Mouse (Mus musculus): ENCODE measurements around the gene Ranbp1.
"Not testable (repeated sequence)": the region's sequence is repeated elsewhere in the genome, so short reads cannot be mapped to it uniquely, and the experiment has no call there.

Ranbp1 gene

DNA sequence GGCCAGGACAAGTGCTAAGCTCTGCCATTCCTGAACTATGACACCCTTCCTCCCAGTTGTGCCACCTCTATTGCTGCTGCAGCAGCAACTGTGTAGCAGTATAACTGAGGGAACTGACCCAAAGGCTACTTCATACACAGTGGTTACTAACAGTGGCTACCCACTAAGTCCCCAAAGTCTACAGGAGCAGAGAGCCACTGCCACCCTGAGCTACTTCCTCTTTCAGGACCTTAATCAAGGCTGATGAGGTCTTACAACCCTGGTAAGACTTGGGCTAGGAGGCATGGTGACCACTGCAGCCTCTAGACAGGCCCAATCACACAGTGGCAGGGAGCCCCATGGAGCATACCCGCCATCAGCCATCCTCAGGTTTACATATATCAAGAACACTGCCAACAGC, 46.5 kb downstream of the Ranbp1 start:
- no peak for DNase-seq (ENCODE audit: low read depth)

DNA sequence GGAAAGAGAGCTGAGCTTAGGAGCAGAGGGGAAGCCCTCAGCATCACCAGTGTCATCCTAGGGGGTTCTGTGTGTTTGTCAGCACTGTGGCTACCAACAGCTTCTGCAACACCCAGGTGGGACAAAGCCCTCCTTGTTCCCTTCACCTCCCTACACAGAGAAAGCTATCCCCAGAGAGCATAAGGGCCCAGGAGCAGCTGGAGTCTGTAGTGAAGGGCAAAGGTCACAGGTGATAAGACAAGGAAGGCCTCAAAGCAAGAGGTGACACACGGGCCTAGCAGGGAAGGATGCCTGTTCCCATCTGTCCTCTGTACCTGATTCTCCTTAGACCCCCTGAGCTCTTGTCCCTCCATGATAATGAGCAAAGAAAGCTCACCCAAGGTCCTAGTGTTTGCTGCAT, 46.9 kb downstream of the Ranbp1 start:
- DNase-seq (ENCODE audit: low read depth) = no peak

DNA sequence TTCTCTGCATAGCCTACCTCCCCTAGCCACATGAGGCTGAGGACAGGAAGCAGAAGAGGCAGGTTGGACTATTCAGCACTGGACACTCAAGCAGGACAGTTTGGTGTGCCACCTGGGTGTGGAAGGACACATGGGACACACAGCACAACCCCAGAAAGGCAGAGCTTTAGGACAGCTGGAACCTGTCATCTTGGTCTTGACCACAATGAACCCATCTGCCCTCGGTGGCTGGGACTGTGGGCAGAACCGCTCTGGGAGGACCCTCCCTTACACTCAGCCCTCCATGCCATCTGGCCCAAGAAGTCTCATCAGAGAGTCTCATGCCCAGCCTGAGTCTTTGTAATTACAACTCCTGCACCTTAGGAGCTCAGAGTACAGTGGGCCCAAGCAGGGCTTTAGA, 48.5 kb downstream of the Ranbp1 start:
- no peak for DNase-seq (ENCODE audit: low read depth)

DNA sequence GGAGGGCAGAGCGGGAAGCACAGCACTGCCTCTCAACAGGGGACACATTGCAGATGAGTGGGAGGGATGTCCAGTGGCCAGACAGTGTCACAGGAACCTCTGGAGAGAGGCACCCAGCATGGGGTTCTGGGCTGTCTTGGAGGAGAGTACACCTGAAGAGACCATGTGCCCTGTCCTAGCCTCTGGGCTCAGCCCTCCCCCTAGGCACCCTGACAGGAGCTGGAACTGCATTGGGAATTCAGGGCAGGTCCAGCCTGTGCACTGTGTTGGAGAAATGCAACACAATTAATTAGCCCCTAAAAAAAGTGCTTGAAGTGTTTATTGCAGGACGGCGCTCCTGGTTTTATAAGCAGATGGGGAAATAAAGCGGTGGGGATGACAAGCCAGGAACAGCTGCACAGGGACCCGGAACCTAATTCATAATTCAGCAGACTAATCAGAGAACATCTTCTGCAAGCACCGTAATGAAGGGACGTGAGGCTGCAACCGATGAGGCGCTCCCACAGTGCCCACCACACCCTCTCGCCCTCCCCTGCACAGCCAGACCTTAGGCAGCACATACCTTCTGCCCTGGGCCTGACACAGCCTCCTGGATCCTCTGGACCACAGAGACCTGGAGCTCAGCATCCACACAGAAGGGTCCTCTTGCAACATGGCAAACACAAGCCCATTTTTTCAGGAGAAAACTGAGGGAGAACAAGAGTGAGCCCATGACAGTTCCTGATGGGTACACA, 50.0 kb downstream of the Ranbp1 start:
- no peak for DNase-seq (ENCODE audit: low read depth)

DNA sequence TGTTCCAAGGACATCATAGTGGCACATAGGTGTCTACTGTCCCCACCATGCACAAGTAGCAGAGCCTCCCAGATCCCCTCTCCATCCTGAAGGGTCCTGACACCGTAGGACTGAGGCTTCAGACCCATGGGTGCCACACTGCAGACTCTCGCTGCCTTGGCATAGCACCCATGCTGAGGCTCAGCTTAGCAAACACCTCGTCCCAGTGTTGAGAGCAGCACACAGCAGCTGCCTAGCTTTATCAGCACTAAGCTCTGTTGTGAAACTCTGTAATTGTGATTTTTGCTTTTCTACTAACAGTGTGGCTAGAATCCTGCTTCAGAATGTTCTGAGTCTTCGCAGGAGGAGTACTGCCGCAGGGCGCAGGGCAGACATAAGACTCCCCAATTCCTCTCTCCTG, 50.7 kb downstream of the Ranbp1 start:
- DNase-seq (ENCODE audit: low read depth) = no peak

DNA sequence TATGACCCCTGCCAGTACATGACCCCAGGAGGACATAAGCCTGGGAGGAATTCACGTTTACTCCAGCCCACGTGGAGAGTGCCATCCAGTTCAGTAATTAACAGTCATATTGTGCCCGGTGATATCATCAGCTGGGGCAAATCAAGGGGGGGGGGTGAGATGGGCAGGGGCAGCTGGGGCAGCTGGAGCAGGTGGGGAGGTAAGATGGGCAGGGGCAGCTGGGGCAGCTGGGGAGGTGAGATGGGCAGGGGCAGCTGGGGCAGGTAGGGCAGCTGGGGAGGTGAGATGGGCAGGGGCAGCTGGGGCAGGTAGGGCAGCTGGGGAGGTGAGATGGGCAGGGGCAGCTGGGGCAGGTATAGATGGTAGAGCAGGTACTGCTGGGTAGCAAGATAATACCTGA, 53.0 kb downstream of the Ranbp1 start:
- not testable (repeated sequence) for DNase-seq (ENCODE audit: low read depth)

DNA sequence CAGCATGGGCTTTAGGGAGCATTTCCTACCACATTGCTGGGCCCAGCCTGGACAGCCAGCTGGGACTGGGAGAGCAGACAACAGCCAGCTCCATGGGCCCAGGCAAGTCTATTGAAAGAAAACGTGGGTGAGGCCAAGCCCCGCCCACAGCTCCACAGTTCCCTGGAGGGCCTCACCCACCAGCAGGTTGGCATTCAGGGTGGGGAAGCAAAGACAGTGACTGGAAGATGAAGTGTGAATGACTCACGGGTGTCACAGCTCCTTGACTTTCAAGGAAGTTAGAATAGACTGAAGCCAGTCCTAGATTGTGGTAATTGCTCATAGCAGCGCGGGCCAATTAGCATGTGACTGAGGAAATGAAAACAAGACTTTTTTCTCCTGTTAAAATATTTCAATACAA, 53.5 kb downstream of the Ranbp1 start:
- DNase-seq (ENCODE audit: low read depth) = peak; percentile 43

DNA sequence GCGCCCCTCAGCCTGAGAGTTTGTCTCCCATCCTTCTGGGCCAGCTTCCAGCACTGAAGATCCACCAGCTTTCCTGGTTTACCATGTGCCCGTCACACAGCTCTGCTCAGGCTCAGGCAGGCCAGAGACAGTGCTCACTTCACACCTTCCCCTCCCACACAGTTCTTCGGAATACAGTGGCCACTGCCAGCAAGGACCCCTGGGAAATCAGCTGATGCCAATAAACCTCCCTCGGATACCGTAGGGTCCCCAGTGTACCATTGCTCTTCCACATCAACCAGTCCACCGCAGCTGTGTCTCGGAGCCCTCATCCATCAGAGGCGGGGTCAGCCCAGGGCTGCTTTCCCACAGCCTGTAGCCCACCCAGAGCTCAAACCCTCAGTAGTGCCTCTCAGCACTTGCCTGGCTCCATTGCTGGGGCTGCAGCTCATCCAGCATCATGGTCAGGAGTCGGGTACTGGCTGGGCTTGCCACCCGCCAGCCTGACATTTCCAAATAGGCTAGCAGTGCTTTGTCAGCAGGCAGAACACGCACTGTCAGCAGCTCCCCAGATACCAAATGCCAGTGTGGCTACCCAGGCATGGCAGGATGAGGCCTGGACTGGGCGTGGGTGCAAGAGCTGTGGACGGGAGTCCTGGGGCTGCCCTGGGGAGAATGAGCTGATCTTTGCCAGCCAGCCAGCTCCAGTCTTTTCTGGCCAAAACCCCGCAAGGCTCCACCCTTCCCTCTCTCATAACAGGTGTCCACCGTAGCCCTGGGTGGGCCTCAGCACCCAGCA, 54.1 kb downstream of the Ranbp1 start:
- no peak for DNase-seq (ENCODE audit: low read depth)

DNA sequence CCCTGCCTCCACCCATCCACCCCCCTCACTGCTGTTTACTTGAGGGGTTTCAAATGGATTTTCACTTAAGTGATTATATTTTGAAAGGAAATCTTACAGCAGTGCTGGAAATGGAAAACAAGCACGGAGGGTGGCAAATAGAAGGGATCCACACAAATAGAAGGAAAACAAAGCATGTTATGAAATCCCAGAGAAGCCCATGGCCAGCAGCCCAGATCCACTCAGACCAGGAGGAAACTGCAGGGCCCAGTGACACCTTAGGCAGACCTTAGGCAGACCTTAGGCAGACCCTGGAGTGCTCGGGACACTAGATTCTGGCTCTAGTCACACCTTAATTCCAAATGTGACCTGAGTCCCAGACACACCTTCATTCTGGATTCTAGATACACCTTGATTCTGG, 57.5 kb downstream of the Ranbp1 start:
- DNase-seq (ENCODE audit: low read depth) = no peak

Measured in fibroblast of lung, adult 2 months (primary cell).